19 mouse cellular contexts compared by ENCODE assay signal in genomic region chr6:55249263-55249662, GRCm38 (mm10). TPM values are rescaled to one million over a fixed set of nuclear protein-coding genes. Genes with fewer than 3 reads are reported as not detected.
A peak's percentile ranks its signal among the peaks of the same experiment; 100 is the strongest.
DNase-seq lines count a peak whose midpoint lies in the region; ATAC-seq and TF ChIP-seq lines count a peak whose summit lies in the region.
"Had no signal": no experiment of that assay in that cellular context is flagged by ENCODE, and none has a peak within 500 bp of the region (broad histone marks: within the 10 kb centered on the region; RNA-seq: fewer than 3 reads in every experiment).

No protein-coding gene starts in this region.

- no peak for TF ChIP-seq POLR2A in liver, adult 2 months (IDR thresholded peaks at IDR 0.05; ENCODE audit: extremely low read depth, insufficient read depth, low read length)

- DNase-seq in forebrain, postnatal 0 days = no peak
- no peak for DNase-seq in forebrain, embryonic 11.5 days (ENCODE audit: low spot score)
- DNase-seq in liver, adult 2 months (ENCODE audit: extremely low read depth, low read depth, low spot score) = no peak
- DNase-seq in thymus, postnatal 4 days = peak; percentile 28
- no peak for DNase-seq in thymus, postnatal 36 days
- no peak for DNase-seq in cerebellum, adult 18-20 months
- DNase-seq in kidney, postnatal 10 days = no peak
- DNase-seq: adrenal gland, adult 8-10 months; cerebellum, adult 9-11 months; gastrocnemius, postnatal 10 days; heart, postnatal 36 days; liver, embryonic 13.5 days; right cerebral cortex, postnatal 4 days; thymus, postnatal 14 days had no signal

- no peak for ATAC-seq in forebrain, postnatal 0 days
- no peak for ATAC-seq in forebrain, embryonic 11.5 days (replicated peaks; ENCODE audit: low FRiP score)
- ATAC-seq in liver, embryonic 12.5 days = no peak
- ATAC-seq: forebrain, embryonic 15.5 days had no signal

- no peak overlapping the region for H3K9ac ChIP-seq in forebrain, postnatal 0 days
- no peak overlapping the region for H3K9ac ChIP-seq in forebrain, embryonic 11.5 days (ENCODE audit: low read length)
- no peak overlapping the region for H3K9ac ChIP-seq in liver, adult 2 months (ENCODE audit: low read depth, low read length)
- no peak overlapping the region for H3K9ac ChIP-seq in liver, embryonic 12.5 days
- H3K9ac ChIP-seq: forebrain, embryonic 15.5 days; liver, embryonic 13.5 days; neural tube, embryonic 13.5 days had no signal

- no peaks in the 10 kb centered on the region for H3K4me1 ChIP-seq in forebrain, postnatal 0 days (ENCODE audit: insufficient read depth)
- H3K4me1 ChIP-seq in forebrain, embryonic 11.5 days (replicated peaks; ENCODE audit: control insufficient read depth, insufficient read depth, low read length) = no peaks in the 10 kb centered on the region
- H3K4me1 ChIP-seq in liver, adult 2 months (ENCODE audit: control insufficient read depth, insufficient read depth, low read length) = peaks cover 1% of the 10 kb centered on the region; the same call in 1 of the 2 replicates
- H3K4me1 ChIP-seq in liver, embryonic 12.5 days = peaks cover 13% of the 10 kb centered on the region; the same call in 1 of the 2 replicates
- H3K4me1 ChIP-seq: forebrain, embryonic 15.5 days; neural tube, embryonic 13.5 days had no signal

- no peak overlapping the region for H3K27ac ChIP-seq in forebrain, postnatal 0 days (ENCODE audit: low read depth, low read length)
- no peak overlapping the region for H3K27ac ChIP-seq in forebrain, embryonic 11.5 days (ENCODE audit: low read depth, low read length)
- no peak overlapping the region for H3K27ac ChIP-seq in liver, adult 2 months (replicated peaks; ENCODE audit: insufficient read depth, low read depth, low read length)
- H3K27ac ChIP-seq in liver, embryonic 12.5 days = no peak overlapping the region
- H3K27ac ChIP-seq: forebrain, embryonic 15.5 days; liver, embryonic 13.5 days; neural tube, embryonic 13.5 days had no signal

- H3K79me2 ChIP-seq in liver, adult 2 months (ENCODE audit: control insufficient read depth, insufficient read depth, low read length) = no peaks in the 10 kb centered on the region

- no peaks in the 10 kb centered on the region for H3K27me3 ChIP-seq in forebrain, postnatal 0 days (ENCODE audit: insufficient read depth, low read length)
- no peaks in the 10 kb centered on the region for H3K27me3 ChIP-seq in forebrain, embryonic 11.5 days (ENCODE audit: control insufficient read depth, insufficient read depth, low read length)
- no peaks in the 10 kb centered on the region for H3K27me3 ChIP-seq in liver, adult 2 months (ENCODE audit: control insufficient read depth, insufficient read depth, low read length)
- H3K27me3 ChIP-seq in liver, embryonic 12.5 days (replicated peaks) = no peaks in the 10 kb centered on the region
- H3K27me3 ChIP-seq: forebrain, embryonic 15.5 days; liver, embryonic 13.5 days; neural tube, embryonic 13.5 days had no signal

- H3K9me3 ChIP-seq in forebrain, postnatal 0 days (ENCODE audit: low read length) = no peaks in the 10 kb centered on the region
- H3K9me3 ChIP-seq in forebrain, embryonic 11.5 days (ENCODE audit: control insufficient read depth, low read length) = no peaks in the 10 kb centered on the region
- 0 out of 2 replicates have a peak, but pooled peaks cover 3% of the 10 kb centered on the region for H3K9me3 ChIP-seq in liver, embryonic 12.5 days (replicated peaks)
- H3K9me3 ChIP-seq: forebrain, embryonic 15.5 days; liver, embryonic 13.5 days; neural tube, embryonic 13.5 days had no signal

- peak; percentile 11; the same call in 1 of the 2 replicates for TF ChIP-seq CTCF in forebrain, postnatal 0 days (IDR thresholded peaks at IDR 0.05; ENCODE audit: low read depth)
- TF ChIP-seq CTCF in liver, adult 2 months (IDR thresholded peaks at IDR 0.05; ENCODE audit: low read depth, low read length) = peak; percentile 44

- no peak overlapping the region for H3K4me2 ChIP-seq in forebrain, postnatal 0 days (ENCODE audit: low read depth)
- H3K4me2 ChIP-seq in forebrain, embryonic 11.5 days (ENCODE audit: low read depth, low read length, severe bottlenecking) = no peak overlapping the region
- no peak overlapping the region for H3K4me2 ChIP-seq in liver, embryonic 12.5 days
- H3K4me2 ChIP-seq: forebrain, embryonic 15.5 days; heart, embryonic 11.5 days; liver, embryonic 13.5 days; neural tube, embryonic 13.5 days had no signal

- 92% methylated on average over 9 of the region's 9 CpGs for WGBS in forebrain, postnatal 0 days
- 90% methylated on average over 9 of the region's 9 CpGs for WGBS in forebrain, embryonic 11.5 days
- 93% methylated on average over 9 of the region's 9 CpGs for WGBS in liver, adult 2 months
- 86% methylated on average over 9 of the region's 9 CpGs for WGBS in liver, embryonic 12.5 days (ENCODE audit: insufficient replicate concordance)

- no peak overlapping the region for H3K4me3 ChIP-seq in forebrain, postnatal 0 days (ENCODE audit: low read depth, low read length)
- H3K4me3 ChIP-seq in forebrain, embryonic 11.5 days (ENCODE audit: low read depth, low read length) = no peak overlapping the region
- H3K4me3 ChIP-seq in liver, adult 2 months (ENCODE audit: insufficient read depth, low read depth, low read length) = no peak overlapping the region
- no peak overlapping the region for H3K4me3 ChIP-seq in liver, embryonic 12.5 days
- H3K4me3 ChIP-seq: forebrain, embryonic 15.5 days; liver, embryonic 13.5 days; neural tube, embryonic 13.5 days had no signal

- peaks cover 5% of the 10 kb centered on the region; the same call in 1 of the 2 replicates for H3K36me3 ChIP-seq in forebrain, postnatal 0 days (ENCODE audit: insufficient read depth)
- no peaks in the 10 kb centered on the region for H3K36me3 ChIP-seq in forebrain, embryonic 11.5 days (ENCODE audit: control insufficient read depth, insufficient read depth, low read length)
- no peaks in the 10 kb centered on the region for H3K36me3 ChIP-seq in liver, adult 2 months (ENCODE audit: control insufficient read depth, insufficient read depth, low read length)
- no peaks in the 10 kb centered on the region for H3K36me3 ChIP-seq in liver, embryonic 12.5 days
- H3K36me3 ChIP-seq: forebrain, embryonic 15.5 days; liver, embryonic 13.5 days; neural tube, embryonic 13.5 days had no signal

RNA-seq across cellular contexts. Expression of gene Mindy4, which starts 46.1 kb away (rescaled TPM):
- 11.9 and 16.8 TPM in 2 replicates for total RNA-seq in forebrain, postnatal 0 days (2014; rRNA removed)
- 9.3 and 12.5 TPM in 2 replicates for polyA plus RNA-seq in forebrain, postnatal 0 days (2015; fragmentation: Nextera tagmentation; extraction: Ambion mirVana)
- 22.5 and 23.2 TPM in 2 replicates for polyA plus RNA-seq in forebrain, embryonic 11.5 days (2014; fragmentation: Nextera tagmentation; extraction: Ambion mirVana)
- total RNA-seq in liver, adult 2 months (2014; rRNA removed) = 4.1 and 7.7 TPM in 2 replicates
- 3.3 and 4.3 TPM in 2 replicates for polyA plus RNA-seq in liver, adult 2 months (2012; rRNA removed)
- polyA plus RNA-seq in liver, embryonic 12.5 days (2016; fragmentation: Nextera tagmentation; extraction: Ambion mirVana) = 1.7 and 2.1 TPM in 2 replicates
- total RNA-seq: monocyte, adult 5-6 weeks had no signal
